Mouse (Mus musculus) urinary bladder, adult 2 months (tissue): ENCODE measurements at regions not wholly inside any gene's neighbourhood (a gene's known extent, or its start where the extent isn't known, plus 50 kb on each side); places are given as distances from the start of the nearest gene placed in this dataset.

ENCODE experiments used
- DNase-seq: peaks from one replicate; pipeline ENCODE4 v3.0.0; 2022; ENCODE audit warnings: low spot score

- DNase-seq, result no peak
Observed at GRCm38 (mm10) chr12:77776755-77777154, 417.3 kb upstream of the Gm6657 start.

- peak; percentile 79 for DNase-seq
Observed at GRCm38 (mm10) chr12:77780885-77781698, 412.9 kb upstream of the Gm6657 start.

- DNase-seq, result no peak
Observed at GRCm38 (mm10) chr12:77783909-77784308, 410.1 kb upstream of the Gm6657 start.

GRCm38 (mm10) chr12:77785647-77786046 is 408.4 kb upstream of the Gm6657 start:
- DNase-seq, result no peak

- DNase-seq, result no peak
Observed at GRCm38 (mm10) chr12:77786678-77787077, 407.4 kb upstream of the Gm6657 start.

GRCm38 (mm10) chr12:77788273-77788672 is 405.8 kb upstream of the Gm6657 start:
- DNase-seq, result no peak

GRCm38 (mm10) chr12:77789427-77789826 is 404.6 kb upstream of the Gm6657 start:
- DNase-seq, result no peak

- DNase-seq, result no peak
Observed at GRCm38 (mm10) chr12:77789871-77790270, 404.2 kb upstream of the Gm6657 start.

GRCm38 (mm10) chr12:77790891-77791672 is 403.0 kb upstream of the Gm6657 start:
- DNase-seq, result peak; percentile 29

GRCm38 (mm10) chr12:77798516-77798915 is 395.5 kb upstream of the Gm6657 start:
- no peak for DNase-seq

- no peak for DNase-seq
Observed at GRCm38 (mm10) chr12:77799134-77799770, 394.8 kb upstream of the Gm6657 start.

- no peak for DNase-seq
Observed at GRCm38 (mm10) chr12:77807674-77808073, 386.4 kb upstream of the Gm6657 start.

GRCm38 (mm10) chr12:77811276-77811675 is 382.8 kb upstream of the Gm6657 start:
- no peak for DNase-seq

- no peak for DNase-seq
Observed at GRCm38 (mm10) chr12:77819456-77819855, 374.6 kb upstream of the Gm6657 start.

- DNase-seq, result no peak
Observed at GRCm38 (mm10) chr12:77823381-77824030, 370.5 kb upstream of the Gm6657 start.

GRCm38 (mm10) chr12:77833411-77834169 is 360.5 kb upstream of the Gm6657 start:
- no peak for DNase-seq

- DNase-seq, result no peak
Observed at GRCm38 (mm10) chr12:77834891-77835290, 359.2 kb upstream of the Gm6657 start.

- DNase-seq, result no peak
Observed at GRCm38 (mm10) chr12:77836231-77836630, 357.8 kb upstream of the Gm6657 start.

- no peak for DNase-seq
Observed at GRCm38 (mm10) chr12:77841844-77842415, 352.1 kb upstream of the Gm6657 start.

GRCm38 (mm10) chr12:77852595-77853577 is 341.2 kb upstream of the Gm6657 start:
- no peak for DNase-seq
